Mouse (Mus musculus) bone marrow, adult 2 months (tissue): ENCODE results near the gene Nrap. TPM values are rescaled to one million over a fixed set of nuclear protein-coding genes. Genes with fewer than 3 reads are reported as not detected.

Source experiments
- H3K27ac ChIP-seq: fragments of 200-500 bp; 2 replicates; pipeline ENCODE4 v1.5.1; 2012; ENCODE audit warnings: low read depth, mild to moderate bottlenecking, control low read depth, inconsistent platforms, low read length; ENCODE audit not compliant: control insufficient read depth, poor library complexity, insufficient read depth
- H3K4me1 ChIP-seq: fragments of 200-500 bp; 2 replicates; pipeline ENCODE4 v1.6.1; 2011; ENCODE audit warnings: low read length; ENCODE audit not compliant: control insufficient read depth, insufficient read depth
- H3K4me3 ChIP-seq: fragments of 200-500 bp; replicated peaks from 2 replicates; pipeline ENCODE3; 2011; ENCODE audit warnings: mild to moderate bottlenecking, low read depth, low read length, control low read depth; ENCODE audit not compliant: control insufficient read depth
- CTCF ChIP-seq: fragments of 200-500 bp; IDR thresholded peaks from 2 replicates; pipeline ENCODE4 v1.5.1; 2011; ENCODE audit warnings: low read length, control low read depth; ENCODE audit not compliant: control insufficient read depth, insufficient read depth
- POLR2A ChIP-seq: fragments of 200-500 bp; IDR thresholded peaks from 2 replicates; pipeline ENCODE4 v1.6.1; 2011; ENCODE audit warnings: low read depth, mild to moderate bottlenecking, control low read depth, low read length, borderline replicate concordance; ENCODE audit not compliant: control insufficient read depth
- WGBS: fragments of 180-500 bp; shearing (Covaris S2); methylation state at CpG from one replicate; pipeline ENCODE4 v1.1.7; 2018; 5-methylcytosine and 5-hydroxymethylcytosine counted together
- polyA plus RNA-seq: library from polyadenylated mRNA; stranded (reverse); fragments of >200 nt; gene quantifications from 2 replicates; pipeline ENCODE4 v1.2.4, GENCODE M21; 2011; ENCODE audit warnings: low replicate concordance; ENCODE audit not compliant: missing spikeins, insufficient read depth, insufficient read length

The Nrap gene
- polyA plus RNA-seq, 1 experiment: 0.52 TPM

GRCm38 (mm10) chr19:56346016-56346415 is 43.8 kb downstream of the Nrap start:
- H3K27ac ChIP-seq: no peak overlapping the region
- H3K4me1 ChIP-seq: no peaks in the 10 kb centered on the region
- TF ChIP-seq POLR2A (no peak), CTCF (peak; percentile 33)
- WGBS: 58% methylated on average over 3 of the region's 3 CpGs
- no peak overlapping the region for H3K4me3 ChIP-seq

- no peaks in the 10 kb centered on the region for H3K4me1 ChIP-seq
- no peak overlapping the region for H3K27ac ChIP-seq
- 84% methylated on average over 26 of the region's 26 CpGs for WGBS
- TF ChIP-seq CTCF (no peak), POLR2A (no peak)
- no peak overlapping the region for H3K4me3 ChIP-seq
Observed at GRCm38 (mm10) chr19:56343869-56344563, 45.8 kb downstream of the Nrap start.

GRCm38 (mm10) chr19:56342006-56342405 is 47.8 kb downstream of the Nrap start:
- H3K27ac ChIP-seq: no peak overlapping the region
- H3K4me3 ChIP-seq: no peak overlapping the region
- TF ChIP-seq POLR2A (no peak), CTCF (no peak)
- 85% methylated on average over 8 of the region's 8 CpGs for WGBS
- no peaks in the 10 kb centered on the region for H3K4me1 ChIP-seq

GRCm38 (mm10) chr19:56336826-56337225 is 53.0 kb downstream of the Nrap start:
- H3K4me3 ChIP-seq: no peak overlapping the region
- no peaks in the 10 kb centered on the region; the same call in 1 of the 2 replicates for H3K4me1 ChIP-seq
- 80% methylated on average over 12 of the region's 12 CpGs for WGBS
- no peak overlapping the region for H3K27ac ChIP-seq
- TF ChIP-seq CTCF (no peak), POLR2A (no peak)

GRCm38 (mm10) chr19:56336321-56336720 is 53.5 kb downstream of the Nrap start:
- TF ChIP-seq CTCF: no peak
- TF ChIP-seq POLR2A: no peak
- Histone ChIP-seq H3K4me3 (no peak overlapping the region), H3K27ac (no peak overlapping the region), H3K4me1 (no peaks in the 10 kb centered on the region; the same call in 1 of the 2 replicates)
- 88% methylated on average over 17 of the region's 17 CpGs for WGBS

- WGBS: 89% methylated on average over 21 of the region's 21 CpGs
- Histone ChIP-seq H3K4me1 (no peaks in the 10 kb centered on the region; the same call in 1 of the 2 replicates), H3K27ac (no peak overlapping the region), H3K4me3 (no peak overlapping the region)
- TF ChIP-seq POLR2A (no peak), CTCF (no peak)
Observed at GRCm38 (mm10) chr19:56326243-56326855, 63.5 kb downstream of the Nrap start.

- Histone ChIP-seq H3K4me1 (no peaks in the 10 kb centered on the region; the same call in 1 of the 2 replicates), H3K4me3 (no peak overlapping the region), H3K27ac (no peak overlapping the region)
- TF ChIP-seq CTCF: no peak
- no peak for TF ChIP-seq POLR2A
- 72% methylated on average over 10 of the region's 10 CpGs for WGBS
Observed at GRCm38 (mm10) chr19:56325676-56326075, 64.2 kb downstream of the Nrap start.

GRCm38 (mm10) chr19:56321303-56321920 is 68.4 kb downstream of the Nrap start:
- Histone ChIP-seq H3K27ac (no peak overlapping the region), H3K4me1 (no peaks in the 10 kb centered on the region), H3K4me3 (no peak overlapping the region)
- WGBS: 80% methylated on average over 12 of the region's 12 CpGs
- TF ChIP-seq POLR2A: no peak
- no peak for TF ChIP-seq CTCF
